Mouse (Mus musculus): Measurements from ENCODE around the gene Dusp10.

The Dusp10 gene

GRCm38 (mm10) chr1:184013106-184013505 is at the start of gene Dusp10:
Gene Dusp10, plus strand, starts transcription at chr1:184013302.
- no peak for TF ChIP-seq NANOG (IDR thresholded peaks at IDR 0.05; ENCODE audit: borderline replicate concordance, low read length)
- TF ChIP-seq POU5F1 (IDR thresholded peaks at IDR 0.05; ENCODE audit: borderline replicate concordance, low read length): no peak
- TF ChIP-seq CTCF (conservative IDR thresholded peaks at IDR 0.05; ENCODE audit: low read length): no peak
- Histone ChIP-seq H3K27me3 (ENCODE audit: insufficient read depth, low read length) (no peaks in the 10 kb centered on the region), H3K9me3 (ENCODE audit: low read length) (no peaks in the 10 kb centered on the region), H3K36me3 (ENCODE audit: insufficient read depth, low read length) (no peaks in the 10 kb centered on the region), H3K4me3 (replicated peaks; ENCODE audit: low read length) (no peak within 1 kb of the TSS), H3K4me1 (replicated peaks; ENCODE audit: low read depth, low read length) (peaks cover 11% of the 10 kb centered on the region)

- Histone ChIP-seq H3K27me3 (ENCODE audit: insufficient read depth, low read length) (no peaks in the 10 kb centered on the region), H3K4me3 (replicated peaks; ENCODE audit: low read length) (no peak overlapping the region), H3K9me3 (ENCODE audit: low read length) (no peaks in the 10 kb centered on the region), H3K36me3 (ENCODE audit: insufficient read depth, low read length) (no peaks in the 10 kb centered on the region), H3K4me1 (replicated peaks; ENCODE audit: low read depth, low read length) (no peaks in the 10 kb centered on the region)
- TF ChIP-seq CTCF (conservative IDR thresholded peaks at IDR 0.05; ENCODE audit: low read length) (no peak), POU5F1 (IDR thresholded peaks at IDR 0.05; ENCODE audit: borderline replicate concordance, low read length) (no peak), NANOG (IDR thresholded peaks at IDR 0.05; ENCODE audit: borderline replicate concordance, low read length) (no peak)
Observed at GRCm38 (mm10) chr1:183965341-183965740, 47.8 kb upstream of the Dusp10 start.

GRCm38 (mm10) chr1:183969265-183969664 is 43.8 kb upstream of the Dusp10 start:
- TF ChIP-seq CTCF (conservative IDR thresholded peaks at IDR 0.05; ENCODE audit: low read length) (no peak), NANOG (IDR thresholded peaks at IDR 0.05; ENCODE audit: borderline replicate concordance, low read length) (no peak), POU5F1 (IDR thresholded peaks at IDR 0.05; ENCODE audit: borderline replicate concordance, low read length) (no peak)
- H3K27me3 ChIP-seq (ENCODE audit: insufficient read depth, low read length): no peaks in the 10 kb centered on the region
- no peak overlapping the region for H3K4me3 ChIP-seq (replicated peaks; ENCODE audit: low read length)
- no peaks in the 10 kb centered on the region for H3K9me3 ChIP-seq (ENCODE audit: low read length)
- H3K36me3 ChIP-seq (ENCODE audit: insufficient read depth, low read length): no peaks in the 10 kb centered on the region
- H3K4me1 ChIP-seq (replicated peaks; ENCODE audit: low read depth, low read length): no peaks in the 10 kb centered on the region

GRCm38 (mm10) chr1:183979814-183980243 is 33.3 kb upstream of the Dusp10 start:
- Histone ChIP-seq H3K9me3 (ENCODE audit: low read length) (0 out of 2 replicates have a peak, but pooled peaks cover 3% of the 10 kb centered on the region), H3K36me3 (ENCODE audit: insufficient read depth, low read length) (no peaks in the 10 kb centered on the region), H3K27me3 (ENCODE audit: insufficient read depth, low read length) (no peaks in the 10 kb centered on the region; the same call in 1 of the 2 replicates), H3K4me3 (replicated peaks; ENCODE audit: low read length) (no peak overlapping the region), H3K4me1 (replicated peaks; ENCODE audit: low read depth, low read length) (no peaks in the 10 kb centered on the region)
- TF ChIP-seq NANOG (IDR thresholded peaks at IDR 0.05; ENCODE audit: borderline replicate concordance, low read length) (no peak), CTCF (conservative IDR thresholded peaks at IDR 0.05; ENCODE audit: low read length) (no peak), POU5F1 (IDR thresholded peaks at IDR 0.05; ENCODE audit: borderline replicate concordance, low read length) (no peak)

GRCm38 (mm10) chr1:183982108-183982507 is 31.0 kb upstream of the Dusp10 start:
- Histone ChIP-seq H3K4me3 (replicated peaks; ENCODE audit: low read length) (no peak overlapping the region), H3K9me3 (ENCODE audit: low read length) (peaks cover 11% of the 10 kb centered on the region; the same call in 1 of the 2 replicates), H3K4me1 (replicated peaks; ENCODE audit: low read depth, low read length) (no peaks in the 10 kb centered on the region), H3K27me3 (ENCODE audit: insufficient read depth, low read length) (no peaks in the 10 kb centered on the region; the same call in 1 of the 2 replicates), H3K36me3 (ENCODE audit: insufficient read depth, low read length) (no peaks in the 10 kb centered on the region)
- TF ChIP-seq POU5F1 (IDR thresholded peaks at IDR 0.05; ENCODE audit: borderline replicate concordance, low read length) (no peak), CTCF (conservative IDR thresholded peaks at IDR 0.05; ENCODE audit: low read length) (no peak), NANOG (IDR thresholded peaks at IDR 0.05; ENCODE audit: borderline replicate concordance, low read length) (no peak)

- Histone ChIP-seq H3K4me1 (replicated peaks; ENCODE audit: low read depth, low read length) (no peaks in the 10 kb centered on the region), H3K27me3 (ENCODE audit: insufficient read depth, low read length) (no peaks in the 10 kb centered on the region), H3K36me3 (ENCODE audit: insufficient read depth, low read length) (no peaks in the 10 kb centered on the region), H3K9me3 (ENCODE audit: low read length) (peaks cover 8% of the 10 kb centered on the region; the same call in 1 of the 2 replicates), H3K4me3 (replicated peaks; ENCODE audit: low read length) (no peak overlapping the region)
- TF ChIP-seq NANOG (IDR thresholded peaks at IDR 0.05; ENCODE audit: borderline replicate concordance, low read length) (no peak), CTCF (conservative IDR thresholded peaks at IDR 0.05; ENCODE audit: low read length) (no peak), POU5F1 (IDR thresholded peaks at IDR 0.05; ENCODE audit: borderline replicate concordance, low read length) (no peak)
Observed at GRCm38 (mm10) chr1:183987711-183988245, 25.3 kb upstream of the Dusp10 start.

GRCm38 (mm10) chr1:183991921-183992320 is 21.2 kb upstream of the Dusp10 start:
- TF ChIP-seq POU5F1 (IDR thresholded peaks at IDR 0.05; ENCODE audit: borderline replicate concordance, low read length) (no peak), CTCF (conservative IDR thresholded peaks at IDR 0.05; ENCODE audit: low read length) (no peak), NANOG (IDR thresholded peaks at IDR 0.05; ENCODE audit: borderline replicate concordance, low read length) (no peak)
- Histone ChIP-seq H3K36me3 (ENCODE audit: insufficient read depth, low read length) (no peaks in the 10 kb centered on the region), H3K27me3 (ENCODE audit: insufficient read depth, low read length) (no peaks in the 10 kb centered on the region)

GRCm38 (mm10) chr1:183997207-183997606 is 15.9 kb upstream of the Dusp10 start:
- no peaks in the 10 kb centered on the region for H3K4me1 ChIP-seq (replicated peaks; ENCODE audit: low read depth, low read length)
- H3K9me3 ChIP-seq (ENCODE audit: low read length): 0 out of 2 replicates have a peak, but pooled peaks cover 15% of the 10 kb centered on the region
- H3K4me3 ChIP-seq (replicated peaks; ENCODE audit: low read length): no peak overlapping the region
- H3K36me3 ChIP-seq (ENCODE audit: insufficient read depth, low read length): no peaks in the 10 kb centered on the region
- TF ChIP-seq NANOG (IDR thresholded peaks at IDR 0.05; ENCODE audit: borderline replicate concordance, low read length): no peak
- TF ChIP-seq POU5F1 (IDR thresholded peaks at IDR 0.05; ENCODE audit: borderline replicate concordance, low read length): no peak
- TF ChIP-seq CTCF (conservative IDR thresholded peaks at IDR 0.05; ENCODE audit: low read length): no peak
- no peaks in the 10 kb centered on the region for H3K27me3 ChIP-seq (ENCODE audit: insufficient read depth, low read length)

More at GRCm38 (mm10) chr1:183991921-183992320, 21.2 kb upstream of the Dusp10 start:
- H3K9me3 ChIP-seq (ENCODE audit: low read length): no peaks in the 10 kb centered on the region
- H3K4me1 ChIP-seq (replicated peaks; ENCODE audit: low read depth, low read length): no peaks in the 10 kb centered on the region
- no peak overlapping the region for H3K4me3 ChIP-seq (replicated peaks; ENCODE audit: low read length)
